In genomic region chr16:36131141-36131540, GRCm38 (mm10) we compare ENCODE assay signal across 26 mouse cellular contexts. TPM values are rescaled to one million over a fixed set of nuclear protein-coding genes. Genes with fewer than 3 reads are reported as not detected.
DNase-seq lines count a peak whose midpoint lies in the region; ATAC-seq and TF ChIP-seq lines count a peak whose summit lies in the region.
"Had no signal": no experiment of that assay in that cellular context is flagged by ENCODE, and none has a peak within 500 bp of the region (broad histone marks: within the 10 kb centered on the region; RNA-seq: fewer than 3 reads in every experiment).

Csta1 (minus strand) TSS chr16:36131241.

- TF ChIP-seq CTCF in stomach, postnatal 0 days (IDR thresholded peaks at IDR 0.05; ENCODE audit: low read depth): no peak

- no peak within 1 kb of the TSS for H3K4me2 ChIP-seq in embryonic facial prominence, embryonic 15.5 days (replicated peaks)
- H3K4me2 ChIP-seq in stomach, embryonic 15.5 days: no peak within 1 kb of the TSS
- no peak within 1 kb of the TSS for H3K4me2 ChIP-seq in stomach, postnatal 0 days (replicated peaks; ENCODE audit: low read depth)
- H3K4me2 ChIP-seq: embryonic facial prominence, embryonic 13.5 days; forebrain, embryonic 13.5 days; forebrain, embryonic 15.5 days had no signal

- no peaks in the 10 kb centered on the region for H3K9me3 ChIP-seq in embryonic facial prominence, embryonic 15.5 days (replicated peaks)
- no peaks in the 10 kb centered on the region for H3K9me3 ChIP-seq in embryonic facial prominence, embryonic 10.5 days
- no peaks in the 10 kb centered on the region for H3K9me3 ChIP-seq in stomach, embryonic 15.5 days
- no peaks in the 10 kb centered on the region for H3K9me3 ChIP-seq in stomach, postnatal 0 days (ENCODE audit: control insufficient read depth, low read length)
- H3K9me3 ChIP-seq: embryonic facial prominence, embryonic 13.5 days; forebrain, embryonic 13.5 days; forebrain, embryonic 15.5 days; G1E had no signal

- no peak within 1 kb of the TSS for H3K4me3 ChIP-seq in embryonic facial prominence, embryonic 15.5 days (replicated peaks)
- no peak within 1 kb of the TSS for H3K4me3 ChIP-seq in embryonic facial prominence, embryonic 10.5 days
- H3K4me3 ChIP-seq in stomach, embryonic 15.5 days (replicated peaks): no peak within 1 kb of the TSS
- H3K4me3 ChIP-seq in stomach, postnatal 0 days (ENCODE audit: low read depth, low read length): no peak within 1 kb of the TSS
- H3K4me3 ChIP-seq: embryonic facial prominence, embryonic 13.5 days; forebrain, embryonic 13.5 days; forebrain, embryonic 15.5 days had no signal

- no peaks in the 10 kb centered on the region for H3K27me3 ChIP-seq in embryonic facial prominence, embryonic 15.5 days
- H3K27me3 ChIP-seq in embryonic facial prominence, embryonic 10.5 days (replicated peaks; ENCODE audit: low read depth, poor library complexity, severe bottlenecking): no peaks in the 10 kb centered on the region
- H3K27me3 ChIP-seq in stomach, embryonic 15.5 days (replicated peaks): no peaks in the 10 kb centered on the region
- H3K27me3 ChIP-seq in stomach, postnatal 0 days (ENCODE audit: control insufficient read depth, insufficient read depth, low read length): no peaks in the 10 kb centered on the region
- H3K27me3 ChIP-seq: CH12.LX; embryonic facial prominence, embryonic 13.5 days; forebrain, embryonic 13.5 days; forebrain, embryonic 15.5 days; Patski had no signal

- ATAC-seq in embryonic facial prominence, embryonic 15.5 days (ENCODE audit: insufficient number of reproducible peaks, low FRiP score, low TSS enrichment, low read depth): no peak
- no peak for ATAC-seq in stomach, embryonic 15.5 days (ENCODE audit: insufficient read depth, low FRiP score, low read depth)
- ATAC-seq in stomach, postnatal 0 days (ENCODE audit: low FRiP score, low TSS enrichment): no peak
- ATAC-seq: activated CD4-positive, CD25-positive, alpha-beta regulatory T cell, adult 4 months; CD4-positive, CD25-positive, alpha-beta regulatory T cell, adult 4 months; forebrain, embryonic 13.5 days; forebrain, embryonic 15.5 days; forebrain, postnatal 0 days; Patski had no signal

- 54% methylated on average over 1 of the region's 1 CpGs for WGBS in embryonic facial prominence, embryonic 15.5 days
- 89% methylated on average over 1 of the region's 1 CpGs for WGBS in embryonic facial prominence, embryonic 10.5 days
- 65% methylated on average over 1 of the region's 1 CpGs for WGBS in stomach, embryonic 15.5 days
- WGBS in stomach, postnatal 0 days: 49% methylated on average over 1 of the region's 1 CpGs

- no peak for TF ChIP-seq EP300 in stomach, postnatal 0 days (optimal IDR thresholded peaks at IDR 0.05)

- no peaks in the 10 kb centered on the region for H3K4me1 ChIP-seq in embryonic facial prominence, embryonic 15.5 days
- no peaks in the 10 kb centered on the region for H3K4me1 ChIP-seq in embryonic facial prominence, embryonic 10.5 days
- no peaks in the 10 kb centered on the region for H3K4me1 ChIP-seq in stomach, embryonic 15.5 days
- no peaks in the 10 kb centered on the region for H3K4me1 ChIP-seq in stomach, postnatal 0 days (replicated peaks; ENCODE audit: control insufficient read depth, insufficient read depth)
- H3K4me1 ChIP-seq: embryonic facial prominence, embryonic 13.5 days; forebrain, embryonic 13.5 days; forebrain, embryonic 15.5 days had no signal

- H3K27ac ChIP-seq in embryonic facial prominence, embryonic 15.5 days (replicated peaks): peak within 1 kb of the TSS; percentile 39
- H3K27ac ChIP-seq in embryonic facial prominence, embryonic 10.5 days (replicated peaks): no peak within 1 kb of the TSS
- H3K27ac ChIP-seq in stomach, embryonic 15.5 days: peak within 1 kb of the TSS; percentile 40; the same call in 1 of the 2 replicates
- H3K27ac ChIP-seq in stomach, postnatal 0 days (replicated peaks): 0 out of 2 replicates have a peak within 1 kb of the TSS, but pooled peaks have one; percentile 25
- H3K27ac ChIP-seq: embryonic facial prominence, embryonic 13.5 days; forebrain, embryonic 13.5 days; forebrain, embryonic 15.5 days had no signal

- H3K9ac ChIP-seq in embryonic facial prominence, embryonic 15.5 days: no peak within 1 kb of the TSS
- no peak within 1 kb of the TSS for H3K9ac ChIP-seq in stomach, embryonic 15.5 days
- no peak within 1 kb of the TSS for H3K9ac ChIP-seq in stomach, postnatal 0 days (ENCODE audit: low read length)
- H3K9ac ChIP-seq: embryonic facial prominence, embryonic 13.5 days; forebrain, embryonic 13.5 days; forebrain, embryonic 15.5 days; forebrain, postnatal 0 days had no signal

- no peaks in the 10 kb centered on the region for H3K36me3 ChIP-seq in embryonic facial prominence, embryonic 15.5 days
- no peaks in the 10 kb centered on the region for H3K36me3 ChIP-seq in embryonic facial prominence, embryonic 10.5 days (replicated peaks)
- no peaks in the 10 kb centered on the region for H3K36me3 ChIP-seq in stomach, embryonic 15.5 days
- H3K36me3 ChIP-seq in stomach, postnatal 0 days (ENCODE audit: control insufficient read depth, insufficient read depth, low read length): no peaks in the 10 kb centered on the region
- H3K36me3 ChIP-seq: embryonic facial prominence, embryonic 13.5 days; forebrain, embryonic 15.5 days; G1E had no signal

- no peak for DNase-seq in embryonic facial prominence, embryonic 10.5 days (ENCODE audit: low spot score)
- DNase-seq in stomach, postnatal 0 days (ENCODE audit: low spot score): no peak
- no peak for DNase-seq in spleen, postnatal 10 days (ENCODE audit: low spot score in 2 of 2)
- DNase-seq: adrenal gland, adult 8-10 months; adrenal gland, postnatal 14 days; adrenal gland, postnatal 36 days; B cell, adult 2 months; cerebellum, adult 11-12 months; cerebellum, adult 2 months; cerebellum, adult 9-10 months; cerebellum, postnatal 10 days; cerebellum, postnatal 25 days; forebrain, postnatal 0 days had no signal

RNA-seq across cellular contexts. Expression of gene Csta1, which starts in this region (rescaled TPM):
- polyA plus RNA-seq in embryonic facial prominence, embryonic 15.5 days (2015; fragmentation: Nextera tagmentation; extraction: Ambion mirVana): 11.4 and 17.2 TPM in 2 replicates
- polyA plus RNA-seq in embryonic facial prominence, embryonic 10.5 days (2016; fragmentation: Nextera tagmentation; extraction: Ambion mirVana): 0.06 and 0.09 TPM in 2 replicates
- 4.0 and 11.8 TPM in 2 replicates for polyA plus RNA-seq in stomach, embryonic 15.5 days (2015; fragmentation: Nextera tagmentation; extraction: Ambion mirVana)
- polyA plus RNA-seq in stomach, postnatal 0 days (2015; fragmentation: Nextera tagmentation; extraction: Ambion mirVana): 107 and 119 TPM in 2 replicates
- polyA plus RNA-seq: CD4-positive, CD25-positive, alpha-beta regulatory T cell, adult 4 months; cerebellum, adult 2 months; cortical plate, adult 2 months; embryonic facial prominence, embryonic 11.5 days; forebrain, embryonic 11.5 days; forebrain, embryonic 13.5 days; forebrain, embryonic 15.5 days; forebrain, postnatal 0 days; G1E had no signal
